Mouse (Mus musculus) myocyte (in vitro differentiated cells): ENCODE data around the gene Tmed5. TPM values are rescaled to one million over a fixed set of nuclear protein-coding genes. Genes with fewer than 3 reads are reported as not detected.

ENCODE experiments used
- H3K27me3 ChIP-seq: one replicate; pipeline ENCODE4 v1.6.1; 2011; ENCODE audit not compliant: control insufficient read depth, insufficient read depth, insufficient read length
- H3K36me3 ChIP-seq: one replicate; pipeline ENCODE4 v1.6.1; 2011; ENCODE audit not compliant: control insufficient read depth, insufficient read depth
- H3K4me2 ChIP-seq: one replicate; pipeline ENCODE4 v1.6.1; 2011; ENCODE audit warnings: low read depth, control low read depth
- H3K4me3 ChIP-seq: one replicate; pipeline ENCODE4 v1.5.1; 2011; ENCODE audit warnings: mild to moderate bottlenecking, control low read depth, moderate library complexity
- H3K79me2 ChIP-seq: one replicate; pipeline ENCODE4 v1.6.1; 2011; ENCODE audit not compliant: control insufficient read depth, insufficient read depth
- H3ac ChIP-seq: one replicate; pipeline ENCODE4 v1.6.1; 2011; ENCODE audit not compliant: control insufficient read depth, insufficient read length
- CEBPB ChIP-seq: IDR thresholded peaks from 2 replicates; pipeline ENCODE4 v1.6.1; 2011; ENCODE audit warnings: mild to moderate bottlenecking, moderate library complexity; ENCODE audit not compliant: poor library complexity, insufficient read depth, severe bottlenecking
- E2F4 ChIP-seq: IDR thresholded peaks from one replicate; pipeline ENCODE4 v1.6.1; 2011; ENCODE audit warnings: mild to moderate bottlenecking, control low read depth, moderate library complexity; ENCODE audit not compliant: insufficient read depth
- MAX ChIP-seq: IDR thresholded peaks from one replicate; pipeline ENCODE4 v1.6.1; 2011; ENCODE audit warnings: low read depth, mild to moderate bottlenecking, control low read depth
- MYOD1 ChIP-seq, 3 experiments: IDR thresholded peaks; one replicate each; pipeline ENCODE4 v1.6.1; 2011; ENCODE audit warnings: control low read depth in 2 of 3, low read depth in 2 of 3, mild to moderate bottlenecking in 2 of 3, moderate library complexity in 1 of 3; ENCODE audit not compliant: insufficient read length in 2 of 3, control insufficient read depth in 1 of 3
- MYOG ChIP-seq, 3 experiments: IDR thresholded peaks; one replicate each; pipeline ENCODE4 v1.6.1; 2011; ENCODE audit warnings: control low read depth in 2 of 3, low read depth in 2 of 3, mild to moderate bottlenecking in 2 of 3; ENCODE audit not compliant: insufficient read length in 2 of 3, control insufficient read depth in 1 of 3, insufficient read depth in 1 of 3
- POLR2A ChIP-seq: IDR thresholded peaks from one replicate; pipeline ENCODE4 v1.6.1; 2011; ENCODE audit warnings: low read depth, mild to moderate bottlenecking, control low read depth, moderate library complexity; ENCODE audit not compliant: insufficient read length
- POLR2AphosphoS2 ChIP-seq: IDR thresholded peaks from one replicate; pipeline ENCODE4 v1.6.1; 2011; ENCODE audit warnings: low read depth, control low read depth; ENCODE audit not compliant: insufficient read length
- REST ChIP-seq: IDR thresholded peaks from one replicate; pipeline ENCODE4 v1.6.1; 2011; ENCODE audit warnings: mild to moderate bottlenecking, control low read depth, moderate library complexity; ENCODE audit not compliant: insufficient read depth, insufficient read length
- SRF ChIP-seq: IDR thresholded peaks from one replicate; pipeline ENCODE4 v1.6.1; 2011; ENCODE audit warnings: low read depth; ENCODE audit not compliant: control insufficient read depth, insufficient read length
- TCF12 ChIP-seq: IDR thresholded peaks from one replicate; pipeline ENCODE4 v1.6.1; 2011; ENCODE audit warnings: mild to moderate bottlenecking, control low read depth; ENCODE audit not compliant: poor library complexity, insufficient read depth, severe bottlenecking
- TCF3 ChIP-seq: IDR thresholded peaks from one replicate; pipeline ENCODE4 v1.6.1; 2011; ENCODE audit warnings: low read depth, control low read depth; ENCODE audit not compliant: insufficient read length
- USF1 ChIP-seq: IDR thresholded peaks from one replicate; pipeline ENCODE4 v1.6.1; 2011; ENCODE audit warnings: low read depth, mild to moderate bottlenecking, control low read depth, moderate library complexity
- polyA plus RNA-seq: library from polyadenylated mRNA; unstranded; fragments of >200 nt; fragmentation: generic; extraction: Trizol; gene quantifications from one replicate; pipeline ENCODE4 v1.2.1, GENCODE M21; 2012; ENCODE audit warnings: missing spikeins

Gene Tmed5
- polyA plus RNA-seq, 1 experiment, result 8.9 TPM

DNA sequence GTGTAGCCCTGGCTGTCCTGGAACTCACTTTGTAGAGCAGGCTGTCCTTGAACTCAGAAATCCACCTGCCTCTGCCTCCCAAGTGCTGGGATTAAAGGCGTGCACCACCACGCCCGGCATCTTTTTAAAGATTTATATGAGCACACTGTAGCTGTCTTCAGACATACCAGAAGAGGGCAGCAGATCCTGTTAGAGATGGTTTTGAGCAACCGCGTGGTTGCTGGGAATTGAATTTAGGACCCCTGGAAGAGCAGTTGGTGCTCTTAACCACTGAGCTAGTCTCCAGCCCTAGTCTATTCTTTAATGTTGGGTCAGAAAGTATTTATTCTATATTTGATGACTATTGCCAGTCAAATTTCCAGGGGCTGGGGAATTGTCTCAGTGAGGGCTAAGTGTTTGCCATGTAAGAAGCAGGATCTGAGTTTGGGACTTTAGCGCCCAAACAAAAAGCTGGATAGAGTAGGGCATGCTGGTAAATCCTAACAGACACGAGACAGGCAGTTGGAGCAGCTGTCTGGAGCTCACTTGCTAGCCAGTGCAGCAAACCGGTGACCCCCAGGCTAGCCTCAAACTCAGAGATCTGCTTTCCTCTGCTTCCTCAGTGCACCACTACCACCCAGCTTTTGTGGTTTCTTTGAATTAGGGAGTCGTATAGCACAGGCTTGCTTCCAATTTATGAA is 12.1 kb downstream of the Tmed5 start:
- no peaks in the 10 kb centered on the region for H3K27me3 ChIP-seq
- H3K4me3 ChIP-seq, result no peak overlapping the region
- H3ac ChIP-seq, result no peak overlapping the region
- peaks cover 12% of the 10 kb centered on the region for H3K36me3 ChIP-seq
- TF ChIP-seq POLR2AphosphoS2, result no peak
- TF ChIP-seq SRF, result no peak
- no peak for TF ChIP-seq USF1
- TF ChIP-seq REST, result no peak
- TF ChIP-seq TCF3, result no peak
- no peak for TF ChIP-seq TCF12
- no peak for TF ChIP-seq MYOG (IDR thresholded peaks at IDR 0.05; ENCODE audit: control insufficient read depth in 1 of 3, insufficient read depth in 1 of 3, insufficient read length in 2 of 3, low read depth in 2 of 3)
- TF ChIP-seq POLR2A, result no peak
- no peak for TF ChIP-seq E2F4
- TF ChIP-seq MAX, result no peak
- no peak for TF ChIP-seq MYOD1 (IDR thresholded peaks at IDR 0.05; ENCODE audit: control insufficient read depth in 1 of 3, insufficient read length in 2 of 3, low read depth in 2 of 3)
- TF ChIP-seq CEBPB, result no peak
- H3K4me2 ChIP-seq, result no peak overlapping the region
- no peaks in the 10 kb centered on the region for H3K79me2 ChIP-seq

DNA sequence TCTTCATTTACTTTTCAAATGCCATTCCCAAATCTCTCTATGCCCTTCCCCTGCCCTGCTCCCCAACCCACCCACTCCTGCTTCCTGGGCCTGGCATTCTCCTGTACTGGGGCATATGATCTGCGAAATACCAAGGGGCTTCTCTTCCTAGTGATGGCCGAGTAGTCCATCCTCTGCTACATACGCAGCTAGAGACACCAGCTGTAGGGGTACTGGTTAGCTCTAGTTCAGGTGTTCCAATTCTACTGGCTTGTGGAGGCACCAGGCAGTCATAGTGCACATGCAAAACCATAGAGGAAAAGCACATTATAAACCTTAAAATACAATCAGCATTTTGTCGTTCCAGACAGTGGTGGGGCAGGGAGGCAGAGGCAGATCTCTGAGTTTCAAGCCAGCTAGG is 14.7 kb downstream of the Tmed5 start:
- no peaks in the 10 kb centered on the region for H3K27me3 ChIP-seq
- no peaks in the 10 kb centered on the region for H3K36me3 ChIP-seq
- H3ac ChIP-seq, result no peak overlapping the region
- H3K4me3 ChIP-seq, result no peak overlapping the region
- TF ChIP-seq MAX, result no peak
- no peak for TF ChIP-seq TCF3
- no peak for TF ChIP-seq MYOG (IDR thresholded peaks at IDR 0.05; ENCODE audit: control insufficient read depth in 1 of 3, insufficient read depth in 1 of 3, insufficient read length in 2 of 3, low read depth in 2 of 3)
- no peak for TF ChIP-seq USF1
- TF ChIP-seq SRF, result no peak
- TF ChIP-seq CEBPB, result no peak
- TF ChIP-seq POLR2AphosphoS2, result no peak
- no peak for TF ChIP-seq REST
- TF ChIP-seq TCF12, result no peak
- no peak for TF ChIP-seq POLR2A
- no peak for TF ChIP-seq E2F4
- no peak for TF ChIP-seq MYOD1 (IDR thresholded peaks at IDR 0.05; ENCODE audit: control insufficient read depth in 1 of 3, insufficient read length in 2 of 3, low read depth in 2 of 3)
- H3K4me2 ChIP-seq, result no peak overlapping the region
- H3K79me2 ChIP-seq, result no peaks in the 10 kb centered on the region

GRCm38 (mm10) chr5:108109346-108109745 is 23.1 kb downstream of the Tmed5 start:
- H3K27me3 ChIP-seq, result no peaks in the 10 kb centered on the region
- no peak overlapping the region for H3K4me2 ChIP-seq
- peaks cover 30% of the 10 kb centered on the region for H3K36me3 ChIP-seq
- H3K79me2 ChIP-seq, result no peaks in the 10 kb centered on the region
- TF ChIP-seq REST (no peak), TCF3 (no peak), MYOD1 (IDR thresholded peaks at IDR 0.05; ENCODE audit: control insufficient read depth in 1 of 3, insufficient read length in 2 of 3, low read depth in 2 of 3) (no peak), E2F4 (no peak), MAX (no peak), TCF12 (no peak), CEBPB (no peak), POLR2AphosphoS2 (no peak), POLR2A (no peak), MYOG (IDR thresholded peaks at IDR 0.05; ENCODE audit: control insufficient read depth in 1 of 3, insufficient read depth in 1 of 3, insufficient read length in 2 of 3, low read depth in 2 of 3) (no peak), USF1 (no peak), SRF (no peak)
- H3K4me3 ChIP-seq, result no peak overlapping the region
- H3ac ChIP-seq, result no peak overlapping the region

- H3K4me2 ChIP-seq, result no peak overlapping the region
- H3K27me3 ChIP-seq, result no peaks in the 10 kb centered on the region
- H3K4me3 ChIP-seq, result no peak overlapping the region
- H3ac ChIP-seq, result no peak overlapping the region
- H3K36me3 ChIP-seq, result peaks cover 44% of the 10 kb centered on the region
- no peaks in the 10 kb centered on the region for H3K79me2 ChIP-seq
- TF ChIP-seq CEBPB, result no peak
Observed at GRCm38 (mm10) chr5:108104306-108104705, 28.1 kb downstream of the Tmed5 start.

DNA sequence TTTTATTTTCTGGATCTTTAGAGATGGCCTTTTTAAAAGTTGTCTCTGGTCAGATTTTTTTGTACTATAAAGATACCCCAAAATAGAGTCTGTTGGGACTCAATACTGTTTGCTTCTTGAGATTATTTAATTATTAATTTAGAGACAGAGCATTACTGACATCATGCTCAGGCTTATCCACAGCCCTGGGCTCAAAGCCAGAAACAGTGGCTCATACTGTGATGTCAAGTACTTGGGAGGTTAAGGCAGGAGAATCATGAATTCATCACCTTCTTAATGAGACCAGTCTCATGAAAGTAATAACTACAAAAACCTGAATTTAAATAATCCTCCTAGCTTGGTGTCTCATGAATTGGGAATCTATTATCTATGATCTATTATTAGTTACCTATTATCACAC is 32.2 kb downstream of the Tmed5 start:
- TF ChIP-seq E2F4 (no peak), CEBPB (no peak), MAX (no peak), REST (no peak), MYOD1 (IDR thresholded peaks at IDR 0.05; ENCODE audit: control insufficient read depth in 1 of 3, insufficient read length in 2 of 3, low read depth in 2 of 3) (no peak), SRF (no peak), POLR2A (no peak), MYOG (IDR thresholded peaks at IDR 0.05; ENCODE audit: control insufficient read depth in 1 of 3, insufficient read depth in 1 of 3, insufficient read length in 2 of 3, low read depth in 2 of 3) (no peak), TCF12 (no peak), POLR2AphosphoS2 (no peak), USF1 (no peak), TCF3 (no peak)
- Histone ChIP-seq H3K36me3 (peaks cover 28% of the 10 kb centered on the region), H3ac (no peak overlapping the region), H3K27me3 (no peaks in the 10 kb centered on the region), H3K79me2 (no peaks in the 10 kb centered on the region), H3K4me3 (no peak overlapping the region), H3K4me2 (no peak overlapping the region)
